Mouse (Mus musculus) heart, embryonic 16.5 days (tissue): ENCODE measurements around the gene Insc. TPM values are rescaled to one million over a fixed set of nuclear protein-coding genes. Genes with fewer than 3 reads are reported as not detected.
A peak's percentile ranks its signal among the peaks of the same experiment; 100 is the strongest.

Experiments
- ATAC-seq: fragments of 200-750 bp; cut with Nextera tagmentation; replicated peaks from 2 replicates; pipeline ENCODE4 v1.8.0; 2017; ENCODE audit warnings: moderate number of reproducible peaks; ENCODE audit not compliant: insufficient read depth, low FRiP score; ENCODE audit errors: extremely low read depth
- H3K27ac ChIP-seq: fragments of 300-500 bp; sonication (generic); 2 replicates; pipeline ENCODE4 v1.5.1; 2014; ENCODE audit warnings: mild to moderate bottlenecking, low read length, control low read depth, moderate library complexity
- H3K27me3 ChIP-seq: fragments of 300-500 bp; sonication (generic); 2 replicates; pipeline ENCODE4 v1.6.1; 2014; ENCODE audit warnings: low read length, mixed read lengths; ENCODE audit not compliant: control insufficient read depth, insufficient read depth
- H3K36me3 ChIP-seq: fragments of 300-500 bp; sonication (generic); 2 replicates; pipeline ENCODE4 v1.6.1; 2014; ENCODE audit not compliant: control insufficient read depth, insufficient read depth
- H3K4me1 ChIP-seq: fragments of 300-500 bp; sonication (generic); 2 replicates; pipeline ENCODE4 v1.6.1; 2014; ENCODE audit warnings: low read length, mixed read lengths; ENCODE audit not compliant: control insufficient read depth, insufficient read depth
- H3K4me2 ChIP-seq: fragments of 300-500 bp; sonication (generic); 2 replicates; pipeline ENCODE4 v1.6.1; 2014; ENCODE audit warnings: low read depth, mild to moderate bottlenecking, control low read depth, low read length
- H3K4me3 ChIP-seq: fragments of 300-500 bp; sonication (generic); 2 replicates; pipeline ENCODE4 v1.5.1; 2014; ENCODE audit warnings: mild to moderate bottlenecking, control low read depth, low read length
- H3K9ac ChIP-seq: fragments of 300-500 bp; sonication (generic); 2 replicates; pipeline ENCODE4 v1.6.1; 2014; ENCODE audit warnings: low read length, control low read depth
- H3K9me3 ChIP-seq: fragments of 300-500 bp; sonication (generic); replicated peaks from 2 replicates; pipeline ENCODE4 v1.6.1; 2016; ENCODE audit warnings: low read length; ENCODE audit not compliant: control insufficient read depth
- WGBS: fragments of 180-500 bp; shearing (Covaris S2); extraction: QIAGEN DNeasy Blood & Tissue Kit; methylation state at CpG from one replicate; pipeline ENCODE4 v1.1.7; 2014; 5-methylcytosine and 5-hydroxymethylcytosine counted together
- polyA plus RNA-seq: library from polyadenylated mRNA; unstranded; fragments of >200 nt; fragmentation: Nextera tagmentation; extraction: Ambion mirVana; gene quantifications from 2 replicates; pipeline ENCODE4 v1.2.1, GENCODE M21; 2015

The Insc gene
- polyA plus RNA-seq, 1 experiment from 2014 or later, result 6.7 TPM

- ATAC-seq, result no peak
- Histone ChIP-seq H3K4me3 (no peak overlapping the region), H3K9ac (no peak overlapping the region), H3K4me1 (peaks cover 5% of the 10 kb centered on the region; the same call in 1 of the 2 replicates), H3K36me3 (no peaks in the 10 kb centered on the region), H3K9me3 (no peaks in the 10 kb centered on the region), H3K27me3 (0 out of 2 replicates have a peak, but pooled peaks cover 4% of the 10 kb centered on the region), H3K4me2 (no peak overlapping the region), H3K27ac (no peak overlapping the region)
- 60% methylated on average over 4 of the region's 4 CpGs for WGBS
Observed at GRCm38 (mm10) chr7:114748239-114748638, 4.7 kb downstream of the Insc start.

GRCm38 (mm10) chr7:114753471-114753870, 10.0 kb downstream of the Insc start:
- Histone ChIP-seq H3K9me3 (no peaks in the 10 kb centered on the region), H3K36me3 (no peaks in the 10 kb centered on the region), H3K27ac (no peak overlapping the region), H3K9ac (no peak overlapping the region), H3K27me3 (no peaks in the 10 kb centered on the region), H3K4me1 (no peaks in the 10 kb centered on the region), H3K4me2 (no peak overlapping the region), H3K4me3 (no peak overlapping the region)
- no peak for ATAC-seq
- WGBS, result 70% methylated on average over 2 of the region's 2 CpGs

GRCm38 (mm10) chr7:114754196-114754595, 10.7 kb downstream of the Insc start:
- no peak for ATAC-seq
- H3K4me1 ChIP-seq, result no peaks in the 10 kb centered on the region
- no peak overlapping the region for H3K4me3 ChIP-seq
- no peak overlapping the region for H3K27ac ChIP-seq
- H3K9me3 ChIP-seq, result no peaks in the 10 kb centered on the region
- no peaks in the 10 kb centered on the region for H3K27me3 ChIP-seq
- H3K9ac ChIP-seq, result no peak overlapping the region
- H3K4me2 ChIP-seq, result no peak overlapping the region
- WGBS, result 13% methylated on average over 1 of the region's 1 CpGs
- no peaks in the 10 kb centered on the region for H3K36me3 ChIP-seq

GRCm38 (mm10) chr7:114754626-114755025, 11.1 kb downstream of the Insc start:
- Histone ChIP-seq H3K27me3 (no peaks in the 10 kb centered on the region), H3K36me3 (no peaks in the 10 kb centered on the region), H3K27ac (no peak overlapping the region), H3K9ac (no peak overlapping the region), H3K4me2 (no peak overlapping the region), H3K9me3 (no peaks in the 10 kb centered on the region), H3K4me3 (no peak overlapping the region), H3K4me1 (no peaks in the 10 kb centered on the region)
- WGBS, result 74% methylated on average over 8 of the region's 8 CpGs
- ATAC-seq, result no peak

GRCm38 (mm10) chr7:114762660-114763059, 19.2 kb downstream of the Insc start:
- H3K9me3 ChIP-seq, result no peaks in the 10 kb centered on the region
- no peaks in the 10 kb centered on the region for H3K27me3 ChIP-seq
- no peak overlapping the region for H3K4me3 ChIP-seq
- H3K36me3 ChIP-seq, result no peaks in the 10 kb centered on the region
- H3K9ac ChIP-seq, result no peak overlapping the region
- peak; percentile 65; the same call in 1 of the 2 replicates for ATAC-seq
- H3K4me2 ChIP-seq, result no peak overlapping the region
- peak overlapping the region; percentile 86 for H3K27ac ChIP-seq
- peaks cover 8% of the 10 kb centered on the region for H3K4me1 ChIP-seq
- WGBS, result 33% methylated on average over 2 of the region's 2 CpGs

GRCm38 (mm10) chr7:114765273-114765672, 21.8 kb downstream of the Insc start:
- no peaks in the 10 kb centered on the region for H3K36me3 ChIP-seq
- ATAC-seq, result no peak
- H3K4me3 ChIP-seq, result no peak overlapping the region
- H3K9me3 ChIP-seq, result no peaks in the 10 kb centered on the region
- no peak overlapping the region for H3K4me2 ChIP-seq
- H3K27me3 ChIP-seq, result no peaks in the 10 kb centered on the region
- peaks cover 8% of the 10 kb centered on the region for H3K4me1 ChIP-seq
- 75% methylated on average over 3 of the region's 3 CpGs for WGBS
- H3K9ac ChIP-seq, result no peak overlapping the region
- no peak overlapping the region for H3K27ac ChIP-seq

- ATAC-seq, result no peak
- Histone ChIP-seq H3K9me3 (no peaks in the 10 kb centered on the region), H3K4me3 (no peak overlapping the region), H3K27me3 (no peaks in the 10 kb centered on the region), H3K4me1 (peaks cover 8% of the 10 kb centered on the region), H3K36me3 (no peaks in the 10 kb centered on the region), H3K9ac (no peak overlapping the region), H3K27ac (no peak overlapping the region), H3K4me2 (no peak overlapping the region)
- 66% methylated on average over 3 of the region's 3 CpGs for WGBS
Observed at GRCm38 (mm10) chr7:114766523-114766922, 23.0 kb downstream of the Insc start.

GRCm38 (mm10) chr7:114768516-114768915, 25.0 kb downstream of the Insc start:
- no peak for ATAC-seq
- no peak overlapping the region for H3K4me2 ChIP-seq

GRCm38 (mm10) chr7:114769041-114769440, 25.5 kb downstream of the Insc start:
- Histone ChIP-seq H3K4me1 (peaks cover 3% of the 10 kb centered on the region; the same call in 1 of the 2 replicates), H3K27ac (no peak overlapping the region), H3K9me3 (no peaks in the 10 kb centered on the region), H3K27me3 (no peaks in the 10 kb centered on the region), H3K4me2 (no peak overlapping the region), H3K36me3 (no peaks in the 10 kb centered on the region), H3K4me3 (no peak overlapping the region), H3K9ac (no peak overlapping the region)
- no peak for ATAC-seq
- 73% methylated on average over 4 of the region's 4 CpGs for WGBS

More at GRCm38 (mm10) chr7:114768516-114768915, 25.0 kb downstream of the Insc start:
- Histone ChIP-seq H3K27me3 (no peaks in the 10 kb centered on the region), H3K4me3 (no peak overlapping the region), H3K9ac (no peak overlapping the region), H3K27ac (no peak overlapping the region), H3K36me3 (no peaks in the 10 kb centered on the region), H3K9me3 (no peaks in the 10 kb centered on the region), H3K4me1 (no peaks in the 10 kb centered on the region)
- WGBS, result 85% methylated on average over 5 of the region's 5 CpGs
